ENCODE assay signal across 10 mouse cellular contexts in the genomic region with DNA sequence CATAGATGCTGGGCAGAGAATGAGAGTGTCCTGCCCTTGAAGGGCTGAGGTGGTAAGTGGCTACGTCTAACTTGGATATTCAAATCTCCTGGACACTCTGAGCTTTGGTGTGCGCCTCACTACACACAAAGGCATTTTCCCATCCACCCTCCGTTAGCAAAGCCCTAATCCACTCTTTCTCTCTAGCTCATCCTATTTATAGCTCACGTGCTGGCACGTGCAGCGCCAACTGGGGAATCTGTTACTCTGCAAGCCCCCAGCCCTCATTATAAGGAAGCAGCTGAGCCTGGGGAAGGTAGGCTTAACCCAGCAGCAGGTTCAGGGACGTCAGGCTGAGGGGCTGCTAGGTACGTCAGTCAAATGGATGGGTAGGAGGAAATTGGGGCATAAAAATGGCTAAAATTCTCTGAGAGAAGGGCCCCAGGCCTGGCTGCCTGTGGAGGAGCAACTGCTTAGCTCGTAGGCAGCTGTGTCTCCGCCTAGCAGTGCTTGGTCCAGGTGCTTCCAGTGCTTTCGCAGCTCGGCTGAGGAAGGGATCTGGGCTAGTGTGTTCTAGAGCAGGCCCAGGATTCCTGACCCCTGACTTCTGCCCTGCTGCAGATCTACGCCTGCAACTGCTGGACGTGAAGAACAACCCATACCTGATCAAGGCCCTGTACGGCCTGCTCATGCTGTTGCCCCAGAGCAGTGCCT. TPM values are rescaled to one million over a fixed set of nuclear protein-coding genes. Genes with fewer than 3 reads are reported as not detected.
DNase-seq lines count a peak whose midpoint lies in the region; ATAC-seq and TF ChIP-seq lines count a peak whose summit lies in the region.
"Had no signal": no experiment of that assay in that cellular context is flagged by ENCODE, and none has a peak within 500 bp of the region (broad histone marks: within the 10 kb centered on the region; RNA-seq: fewer than 3 reads in every experiment).

No protein-coding gene starts in this region.

- H3K9me3 ChIP-seq in hindbrain, embryonic 10.5 days: no peaks in the 10 kb centered on the region
- H3K9me3 ChIP-seq in hindbrain, embryonic 11.5 days (ENCODE audit: control insufficient read depth, low read length): no peaks in the 10 kb centered on the region
- no peaks in the 10 kb centered on the region for H3K9me3 ChIP-seq in limb, embryonic 14.5 days (ENCODE audit: control insufficient read depth, low read length)
- H3K9me3 ChIP-seq: G1E had no signal

- H3K27ac ChIP-seq in hindbrain, embryonic 10.5 days: peak overlapping the region; percentile 62; the same call in 1 of the 2 replicates
- no peak overlapping the region for H3K27ac ChIP-seq in hindbrain, embryonic 11.5 days (ENCODE audit: low read depth, low read length)
- H3K27ac ChIP-seq in brown adipose tissue, adult 24 weeks (replicated peaks; ENCODE audit: low read depth, low read length): peak overlapping the region; percentile 68; the same call in 1 of the 2 replicates
- peak overlapping the region; percentile 91 for H3K27ac ChIP-seq in embryonic fibroblast, embryonic 13.5 days (ENCODE audit: insufficient read depth, low read length)
- peak overlapping the region; percentile 77 for H3K27ac ChIP-seq in limb, embryonic 14.5 days (replicated peaks; ENCODE audit: low read depth, low read length)
- H3K27ac ChIP-seq: macrophage had no signal

- no peak overlapping the region for H3K4me3 ChIP-seq in hindbrain, embryonic 10.5 days
- H3K4me3 ChIP-seq in hindbrain, embryonic 11.5 days (ENCODE audit: low read depth, low read length): no peak overlapping the region
- H3K4me3 ChIP-seq in brown adipose tissue, adult 24 weeks (ENCODE audit: insufficient read depth, low read depth, low read length): no peak overlapping the region
- no peak overlapping the region for H3K4me3 ChIP-seq in embryonic fibroblast, embryonic 13.5 days (ENCODE audit: insufficient read depth, low read length)
- no peak overlapping the region for H3K4me3 ChIP-seq in limb, embryonic 14.5 days (replicated peaks; ENCODE audit: low read length)

- H3K36me3 ChIP-seq in hindbrain, embryonic 10.5 days: peaks cover 63% of the 10 kb centered on the region
- no peaks in the 10 kb centered on the region; the same call in 1 of the 2 replicates for H3K36me3 ChIP-seq in hindbrain, embryonic 11.5 days (ENCODE audit: control insufficient read depth, insufficient read depth, low read length)
- peaks cover 26% of the 10 kb centered on the region for H3K36me3 ChIP-seq in limb, embryonic 14.5 days (ENCODE audit: control insufficient read depth, insufficient read depth, low read length)

- no peak overlapping the region for H3K4me2 ChIP-seq in hindbrain, embryonic 11.5 days (replicated peaks; ENCODE audit: low read depth, low read length)
- H3K4me2 ChIP-seq in limb, embryonic 14.5 days (replicated peaks; ENCODE audit: low read depth, low read length, severe bottlenecking): no peak overlapping the region

- peaks cover 8% of the 10 kb centered on the region; the same call in 1 of the 2 replicates for H3K27me3 ChIP-seq in hindbrain, embryonic 10.5 days (ENCODE audit: insufficient read depth, poor library complexity, severe bottlenecking)
- H3K27me3 ChIP-seq in hindbrain, embryonic 11.5 days (ENCODE audit: control insufficient read depth, insufficient read depth, low read length): no peaks in the 10 kb centered on the region
- H3K27me3 ChIP-seq in limb, embryonic 14.5 days (ENCODE audit: control insufficient read depth, insufficient read depth, low read length): no peaks in the 10 kb centered on the region

- no peak overlapping the region for H3K9ac ChIP-seq in hindbrain, embryonic 11.5 days (ENCODE audit: low read depth, low read length)
- peak overlapping the region; percentile 28; the same call in 1 of the 2 replicates for H3K9ac ChIP-seq in limb, embryonic 14.5 days (ENCODE audit: low read depth, low read length, severe bottlenecking)

- no peak for TF ChIP-seq POLR2A in embryonic fibroblast, embryonic 13.5 days (IDR thresholded peaks at IDR 0.05; ENCODE audit: low read depth, low read length)
- no peak for TF ChIP-seq POLR2A in limb, embryonic 14.5 days (IDR thresholded peaks at IDR 0.05; ENCODE audit: borderline replicate concordance, extremely low read depth, insufficient read depth, insufficient read length)

- TF ChIP-seq CTCF in embryonic fibroblast, embryonic 13.5 days (IDR thresholded peaks at IDR 0.05; ENCODE audit: borderline replicate concordance, insufficient read depth, low read length): no peak

- peaks cover 65% of the 10 kb centered on the region for H3K4me1 ChIP-seq in hindbrain, embryonic 10.5 days (replicated peaks)
- peaks cover 3% of the 10 kb centered on the region; the same call in 1 of the 2 replicates for H3K4me1 ChIP-seq in hindbrain, embryonic 11.5 days (replicated peaks; ENCODE audit: control insufficient read depth, insufficient read depth, low read length)
- peaks cover 44% of the 10 kb centered on the region for H3K4me1 ChIP-seq in brown adipose tissue, adult 24 weeks (ENCODE audit: control insufficient read depth, insufficient read depth, insufficient read length, low read length)
- peaks cover 5% of the 10 kb centered on the region; the same call in 1 of the 2 replicates for H3K4me1 ChIP-seq in embryonic fibroblast, embryonic 13.5 days (ENCODE audit: control insufficient read depth, insufficient read depth, low read length)
- H3K4me1 ChIP-seq in limb, embryonic 14.5 days (ENCODE audit: control insufficient read depth, insufficient read depth, low read length): peaks cover 55% of the 10 kb centered on the region

- 87% methylated on average over 15 of the region's 15 CpGs for WGBS in hindbrain, embryonic 10.5 days
- WGBS in hindbrain, embryonic 11.5 days: 90% methylated on average over 15 of the region's 15 CpGs
- WGBS in limb, embryonic 14.5 days: 63% methylated on average over 13 of the region's 15 CpGs

- no peak for ATAC-seq in hindbrain, embryonic 11.5 days (ENCODE audit: low FRiP score)
- peak; percentile 30 for ATAC-seq in limb, embryonic 14.5 days (ENCODE audit: low FRiP score, low read depth)
- no peak for ATAC-seq in CD4-positive, CD25-positive, alpha-beta regulatory T cell, adult 4 months

- DNase-seq in hindbrain, embryonic 10.5 days (ENCODE audit: low spot score): no peak
- no peak for DNase-seq in hindbrain, embryonic 11.5 days (ENCODE audit: low spot score)
- no peak for DNase-seq in limb, embryonic 14.5 days (ENCODE audit: low spot score)
- no peak for DNase-seq in adrenal gland, adult (ENCODE audit: inconsistent age in 2 of 2, low spot score in 1 of 2)
- no peak for DNase-seq in thymus, postnatal 10 days (ENCODE audit: low spot score in 2 of 2)

RNA-seq across cellular contexts. Expression of a gene that starts 6.3 kb away (rescaled TPM):
- polyA plus RNA-seq in hindbrain, embryonic 10.5 days (2016; fragmentation: Nextera tagmentation; extraction: Ambion mirVana): 6.4 and 6.9 TPM in 2 replicates
- polyA plus RNA-seq in hindbrain, embryonic 11.5 days (2014; fragmentation: Nextera tagmentation; extraction: Ambion mirVana): 10.5 and 10.8 TPM in 2 replicates
- polyA plus RNA-seq in brown adipose tissue, adult 24 weeks (2012; ENCODE audit: insufficient read depth, insufficient read length, missing spikeins): 7.1 and 10.8 TPM in 2 replicates
- polyA plus RNA-seq in embryonic fibroblast, embryonic 13.5 days (2011; ENCODE audit: insufficient read length, low read depth, missing spikeins): 33.7 and 54.3 TPM in 2 replicates
- 78.7 and 115 TPM in 2 replicates for polyA plus RNA-seq in limb, embryonic 14.5 days (2012; rRNA removed)
- polyA plus RNA-seq in limb, embryonic 14.5 days (2014; fragmentation: Nextera tagmentation; extraction: Ambion mirVana): 19.1 and 28.0 TPM in 2 replicates
- polyA plus RNA-seq in CD4-positive, CD25-positive, alpha-beta regulatory T cell, adult 4 months (2017; shearing (Covaris generic)): not detected
